Mouse (Mus musculus): Measurements from ENCODE around the gene Cgref1.

DNA sequence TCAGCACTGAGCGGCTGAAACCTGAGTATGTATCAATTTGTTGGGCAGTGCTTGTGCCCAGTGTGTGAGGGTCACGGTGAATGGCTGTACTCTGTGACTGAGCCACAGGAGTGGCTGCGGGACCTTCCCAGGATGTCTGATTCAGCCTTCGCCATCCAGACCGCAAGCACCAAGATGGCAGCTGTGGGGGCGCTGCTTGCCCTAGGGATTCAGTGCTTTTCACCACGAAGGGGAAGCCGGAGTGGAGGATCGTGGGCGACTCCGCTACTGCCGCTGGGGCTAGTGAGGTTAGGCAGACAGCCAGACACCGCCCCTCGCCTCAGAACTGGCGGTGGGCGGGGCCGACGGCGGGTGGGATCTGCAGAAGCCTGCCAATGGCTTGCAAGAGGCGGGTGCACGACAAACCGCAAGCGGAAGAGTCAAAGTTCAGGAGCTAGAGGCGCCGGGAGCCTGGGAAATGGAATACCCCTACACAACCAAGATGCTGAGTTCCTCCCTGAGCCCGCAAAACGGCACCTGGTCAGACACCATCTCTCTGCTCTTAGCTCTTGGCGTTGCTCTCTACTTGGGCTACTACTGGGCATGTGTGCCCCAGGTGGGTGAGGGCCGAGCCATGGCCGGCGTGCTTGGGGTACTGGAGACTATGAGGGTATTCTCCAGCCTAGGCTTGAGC, 4.4 kb upstream of the Cgref1 start:
- TF ChIP-seq POLR2A (IDR thresholded peaks at IDR 0.05; ENCODE audit: control insufficient read depth, low read depth, low read length) (peak; percentile 45), CTCF (IDR thresholded peaks at IDR 0.05; ENCODE audit: control insufficient read depth, insufficient read depth, insufficient replicate concordance, low read depth, low read length) (no peak)

All from testis, adult 2 months (tissue).